Mouse (Mus musculus): ENCODE results near the gene Mavs. TPM values are rescaled to one million over a fixed set of nuclear protein-coding genes. Genes with fewer than 3 reads are reported as not detected.

Mavs gene
- 1 to 10 TPM; 4.5 to 4.7 TPM for total RNA-seq (2021)

GRCm38 (mm10) chr2:131233307-131234126, at the start of gene Mavs:
TSS of gene Mavs (plus strand) at chr2:131234063.
- intact Hi-C loops (cut with DNase I) = no loop called here
- peak; percentile 96 for DNase-seq

- intact Hi-C loops (cut with DNase I) = no loop called here
- peak; percentile 24 for DNase-seq
Measured at GRCm38 (mm10) chr2:131186343-131186742, 47.5 kb upstream of the Mavs start.

- DNase-seq = peak; percentile 90
- intact Hi-C loops (cut with DNase I) = no loop called here
Measured at GRCm38 (mm10) chr2:131186771-131187601, 46.9 kb upstream of the Mavs start, which contains the start of the genes Cdc25b and Spef1. TSS of gene Cdc25b (plus strand) at chr2:131186949. TSS of gene Spef1 (minus strand) at chr2:131187282.

GRCm38 (mm10) chr2:131187602-131187922, 46.3 kb upstream of the Mavs start:
- intact Hi-C loops (cut with DNase I) = no loop called here
- DNase-seq = no peak

GRCm38 (mm10) chr2:131188311-131188710, 45.6 kb upstream of the Mavs start:
- no peak for DNase-seq
- intact Hi-C loops (cut with DNase I) = no loop called here

- DNase-seq = no peak
- intact Hi-C loops (cut with DNase I) = no loop called here
Measured at GRCm38 (mm10) chr2:131189521-131190309, 44.1 kb upstream of the Mavs start.

- intact Hi-C loops (cut with DNase I) = no loop called here
- DNase-seq = peak; percentile 30
Measured at GRCm38 (mm10) chr2:131190344-131191004, 43.4 kb upstream of the Mavs start.

- no peak for DNase-seq
- intact Hi-C loops (cut with DNase I) = no loop called here
Measured at GRCm38 (mm10) chr2:131191005-131191390, 42.9 kb upstream of the Mavs start.

- intact Hi-C loops (cut with DNase I) = no loop called here
- DNase-seq = no peak
Measured at GRCm38 (mm10) chr2:131196606-131197316, 37.1 kb upstream of the Mavs start.

- no peak for DNase-seq
- intact Hi-C loops (cut with DNase I) = no loop called here
Measured at GRCm38 (mm10) chr2:131200710-131201109, 33.2 kb upstream of the Mavs start.

GRCm38 (mm10) chr2:131201262-131201661, 32.6 kb upstream of the Mavs start:
- intact Hi-C loops (cut with DNase I) = no loop called here
- no peak for DNase-seq

GRCm38 (mm10) chr2:131203816-131204409, 29.9 kb upstream of the Mavs start:
- intact Hi-C loops (cut with DNase I) = no loop called here

GRCm38 (mm10) chr2:131204410-131204981, 29.4 kb upstream of the Mavs start:
- intact Hi-C loops (cut with DNase I) = no loop called here
- peak; percentile 74 for DNase-seq

More at GRCm38 (mm10) chr2:131203816-131204409, 29.9 kb upstream of the Mavs start:
- no peak for DNase-seq

- DNase-seq = no peak
Measured at GRCm38 (mm10) chr2:131205521-131206182, 28.2 kb upstream of the Mavs start.

GRCm38 (mm10) chr2:131206778-131207177, 27.1 kb upstream of the Mavs start, which contains the start of gene Ap5s1:
TSS of gene Ap5s1 (plus strand) at chr2:131207078.
- DNase-seq = no peak
- intact Hi-C loops (cut with DNase I) = no loop called here

More at GRCm38 (mm10) chr2:131205521-131206182, 28.2 kb upstream of the Mavs start:
- intact Hi-C loops (cut with DNase I) = no loop called here

GRCm38 (mm10) chr2:131208356-131208755, 25.5 kb upstream of the Mavs start:
- intact Hi-C loops (cut with DNase I) = no loop called here
- DNase-seq = no peak

- intact Hi-C loops (cut with DNase I) = no loop called here
- DNase-seq = peak; percentile 39
Measured at GRCm38 (mm10) chr2:131209125-131209795, 24.6 kb upstream of the Mavs start.

All from left cerebral cortex, postnatal 4 days (tissue).